Mouse (Mus musculus) kidney, adult 9 months (tissue): ENCODE results near the gene Mylk3.

ENCODE experiments used
- DNase-seq: peaks from one replicate; pipeline ENCODE4 v3.0.0; 2022

The Mylk3 gene

GRCm38 (mm10) chr8:85380123-85380823 lies 5.9 kb downstream of the Mylk3 start:
- no peak for DNase-seq

- DNase-seq, result peak; percentile 64
These were observed 6.9 kb downstream of the Mylk3 start for GRCm38 (mm10) chr8:85379142-85379781.

- no peak for DNase-seq
These were observed 9.6 kb downstream of the Mylk3 start for GRCm38 (mm10) chr8:85376516-85376915.

- no peak for DNase-seq
These were observed 11.9 kb downstream of the Mylk3 start for GRCm38 (mm10) chr8:85374286-85374685.

- DNase-seq, result no peak
These were observed 12.6 kb downstream of the Mylk3 start for GRCm38 (mm10) chr8:85373435-85374039.

- DNase-seq, result no peak
These were observed 13.7 kb downstream of the Mylk3 start for GRCm38 (mm10) chr8:85372465-85372839.

- no peak for DNase-seq
These were observed 14.2 kb downstream of the Mylk3 start for GRCm38 (mm10) chr8:85371736-85372464.

- no peak for DNase-seq
These were observed 21.0 kb downstream of the Mylk3 start for GRCm38 (mm10) chr8:85365176-85365575.

- no peak for DNase-seq
These were observed 21.5 kb downstream of the Mylk3 start for GRCm38 (mm10) chr8:85364628-85365027.

- DNase-seq, result no peak
These were observed 22.7 kb downstream of the Mylk3 start for GRCm38 (mm10) chr8:85363406-85363805.

GRCm38 (mm10) chr8:85362211-85362610 lies 23.9 kb downstream of the Mylk3 start:
- DNase-seq, result no peak

- DNase-seq, result no peak
These were observed 32.9 kb downstream of the Mylk3 start for GRCm38 (mm10) chr8:85353287-85353686.

GRCm38 (mm10) chr8:85339871-85340573 lies 46.1 kb downstream of the Mylk3 start:
- DNase-seq, result no peak

GRCm38 (mm10) chr8:85337681-85338080 lies 48.5 kb downstream of the Mylk3 start:
- DNase-seq, result no peak

- DNase-seq, result no peak
These were observed 49.8 kb downstream of the Mylk3 start for GRCm38 (mm10) chr8:85336211-85336933.

- peak; percentile 30 for DNase-seq
These were observed 51.0 kb downstream of the Mylk3 start for GRCm38 (mm10) chr8:85335105-85335504.

- DNase-seq, result peak; percentile 38
These were observed 56.6 kb downstream of the Mylk3 start for GRCm38 (mm10) chr8:85329506-85329905.

GRCm38 (mm10) chr8:85327036-85327435 lies 59.1 kb downstream of the Mylk3 start:
- no peak for DNase-seq

- DNase-seq, result no peak
These were observed 63.1 kb downstream of the Mylk3 start for GRCm38 (mm10) chr8:85323084-85323483.

GRCm38 (mm10) chr8:85321981-85322380 lies 64.2 kb downstream of the Mylk3 start:
- no peak for DNase-seq

GRCm38 (mm10) chr8:85318534-85318933 lies 67.6 kb downstream of the Mylk3 start:
- no peak for DNase-seq

- DNase-seq, result no peak
These were observed 73.1 kb downstream of the Mylk3 start for GRCm38 (mm10) chr8:85313036-85313435.
